ENCODE assay signal across 28 mouse cellular contexts in the genomic region with DNA sequence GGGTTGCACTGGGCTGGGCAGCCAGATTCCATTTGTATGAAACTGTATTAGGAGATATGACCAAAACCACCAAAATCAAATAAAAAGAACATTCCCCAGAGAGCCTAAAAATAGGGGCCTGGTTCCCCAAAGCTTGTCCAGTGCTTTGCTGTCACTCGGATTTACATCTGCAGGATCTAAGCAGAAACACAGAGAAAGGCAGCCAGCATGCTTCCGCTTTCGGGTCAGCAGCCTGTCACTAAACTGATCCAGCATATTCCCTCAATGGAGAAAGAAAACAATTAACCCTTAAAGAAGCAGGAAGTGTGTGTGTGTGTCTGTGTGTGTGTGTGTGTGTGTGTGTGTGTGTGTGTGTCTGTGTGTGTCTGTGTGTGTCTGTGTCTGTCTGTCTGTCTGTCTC.
DNase-seq lines count a peak whose midpoint lies in the region; ATAC-seq and TF ChIP-seq lines count a peak whose summit lies in the region.
"Had no signal": no experiment of that assay in that cellular context is flagged by ENCODE, and none has a peak within 500 bp of the region (broad histone marks: within the 10 kb centered on the region; RNA-seq: fewer than 3 reads in every experiment).

No protein-coding gene starts in this region.

- peak; percentile 12 for DNase-seq in hindbrain, postnatal 0 days (ENCODE audit: low spot score)
- peak; percentile 10 for DNase-seq in midbrain, embryonic 11.5 days (ENCODE audit: low spot score, missing footprints)
- no peak for DNase-seq in midbrain, embryonic 10.5 days (ENCODE audit: low spot score)
- DNase-seq in retina, postnatal 1 day = peak; percentile 30
- no peak for DNase-seq in ovary, postnatal 10 days (ENCODE audit: low spot score)
- DNase-seq in urinary bladder, adult 2 months (ENCODE audit: low spot score) = no peak
- DNase-seq: adrenal gland, postnatal 10 days; cerebellum, adult 11-12 months; cerebellum, adult 9-11 months; gastrocnemius, postnatal 14 days; heart, postnatal 4 days; kidney, adult 11 months; kidney, postnatal 14 days; lung, postnatal 4 days; right cerebral cortex, postnatal 25 days; thymus, adult 2 months; thymus, postnatal 36 days had no signal

- no peak overlapping the region for H3K27ac ChIP-seq in hindbrain, postnatal 0 days
- H3K27ac ChIP-seq in hindbrain, embryonic 13.5 days = no peak overlapping the region
- H3K27ac ChIP-seq in midbrain, embryonic 11.5 days (ENCODE audit: low read depth, low read length) = no peak overlapping the region
- no peak overlapping the region for H3K27ac ChIP-seq in midbrain, embryonic 10.5 days (replicated peaks)
- H3K27ac ChIP-seq: forebrain, embryonic 12.5 days; hindbrain, embryonic 14.5 days; limb, embryonic 13.5 days; neural tube, embryonic 13.5 days; stomach, postnatal 0 days had no signal

- H3K36me3 ChIP-seq in hindbrain, postnatal 0 days (ENCODE audit: insufficient read depth, low read length) = no peaks in the 10 kb centered on the region
- no peaks in the 10 kb centered on the region for H3K36me3 ChIP-seq in hindbrain, embryonic 13.5 days
- no peaks in the 10 kb centered on the region for H3K36me3 ChIP-seq in midbrain, embryonic 11.5 days (ENCODE audit: control insufficient read depth, insufficient read depth, low read length)
- H3K36me3 ChIP-seq in midbrain, embryonic 10.5 days = no peaks in the 10 kb centered on the region
- H3K36me3 ChIP-seq: forebrain, embryonic 12.5 days; limb, embryonic 13.5 days; neural tube, embryonic 13.5 days had no signal

- 31% methylated on average over 3 of the region's 3 CpGs for WGBS in hindbrain, postnatal 0 days
- WGBS in hindbrain, embryonic 13.5 days = 64% methylated on average over 3 of the region's 3 CpGs
- WGBS in midbrain, embryonic 11.5 days = 57% methylated on average over 3 of the region's 3 CpGs
- WGBS in midbrain, embryonic 10.5 days = 72% methylated on average over 3 of the region's 3 CpGs

- H3K4me2 ChIP-seq in hindbrain, postnatal 0 days (ENCODE audit: low read depth, low read length) = no peak overlapping the region
- no peak overlapping the region for H3K4me2 ChIP-seq in hindbrain, embryonic 13.5 days
- no peak overlapping the region for H3K4me2 ChIP-seq in midbrain, embryonic 11.5 days
- H3K4me2 ChIP-seq: forebrain, embryonic 12.5 days; heart, embryonic 11.5 days; hindbrain, embryonic 14.5 days; limb, embryonic 13.5 days; liver, embryonic 11.5 days; neural tube, embryonic 13.5 days had no signal

- no peak overlapping the region for H3K4me3 ChIP-seq in hindbrain, postnatal 0 days (ENCODE audit: low read length)
- no peak overlapping the region for H3K4me3 ChIP-seq in hindbrain, embryonic 13.5 days
- no peak overlapping the region for H3K4me3 ChIP-seq in midbrain, embryonic 11.5 days (ENCODE audit: low read depth, low read length)
- H3K4me3 ChIP-seq in midbrain, embryonic 10.5 days = no peak overlapping the region
- H3K4me3 ChIP-seq: erythroblast, embryonic 14.5 days; forebrain, embryonic 12.5 days; limb, embryonic 13.5 days; neural tube, embryonic 13.5 days had no signal

- H3K9ac ChIP-seq in hindbrain, postnatal 0 days (replicated peaks; ENCODE audit: low read length) = no peak overlapping the region
- no peak overlapping the region for H3K9ac ChIP-seq in hindbrain, embryonic 13.5 days
- H3K9ac ChIP-seq in midbrain, embryonic 11.5 days (ENCODE audit: low read length) = no peak overlapping the region
- H3K9ac ChIP-seq: forebrain, embryonic 12.5 days; hindbrain, embryonic 14.5 days; limb, embryonic 13.5 days; neural tube, embryonic 13.5 days had no signal

- no peaks in the 10 kb centered on the region for H3K4me1 ChIP-seq in hindbrain, postnatal 0 days (ENCODE audit: insufficient read depth, low read length)
- H3K4me1 ChIP-seq in hindbrain, embryonic 13.5 days (replicated peaks) = no peaks in the 10 kb centered on the region
- H3K4me1 ChIP-seq in midbrain, embryonic 11.5 days (ENCODE audit: control insufficient read depth, insufficient read depth, low read length) = no peaks in the 10 kb centered on the region
- H3K4me1 ChIP-seq in midbrain, embryonic 10.5 days = no peaks in the 10 kb centered on the region
- H3K4me1 ChIP-seq: forebrain, embryonic 12.5 days; limb, embryonic 13.5 days; neural tube, embryonic 13.5 days had no signal

- no peak for TF ChIP-seq CTCF in hindbrain, postnatal 0 days (IDR thresholded peaks at IDR 0.05; ENCODE audit: low read depth)

- H3K9me3 ChIP-seq in hindbrain, postnatal 0 days (ENCODE audit: low read length) = no peaks in the 10 kb centered on the region
- H3K9me3 ChIP-seq in hindbrain, embryonic 13.5 days = no peaks in the 10 kb centered on the region
- no peaks in the 10 kb centered on the region for H3K9me3 ChIP-seq in midbrain, embryonic 11.5 days (ENCODE audit: control insufficient read depth, low read length)
- no peaks in the 10 kb centered on the region for H3K9me3 ChIP-seq in midbrain, embryonic 10.5 days (replicated peaks)
- H3K9me3 ChIP-seq: forebrain, embryonic 12.5 days; limb, embryonic 13.5 days; neural tube, embryonic 13.5 days had no signal

- no peaks in the 10 kb centered on the region for H3K27me3 ChIP-seq in hindbrain, postnatal 0 days (ENCODE audit: insufficient read depth, low read length)
- no peaks in the 10 kb centered on the region for H3K27me3 ChIP-seq in hindbrain, embryonic 13.5 days
- H3K27me3 ChIP-seq in midbrain, embryonic 11.5 days (ENCODE audit: control insufficient read depth, insufficient read depth, low read length) = no peaks in the 10 kb centered on the region
- no peaks in the 10 kb centered on the region for H3K27me3 ChIP-seq in midbrain, embryonic 10.5 days (ENCODE audit: low read depth, poor library complexity, severe bottlenecking)
- H3K27me3 ChIP-seq: forebrain, embryonic 12.5 days; limb, embryonic 13.5 days; neural tube, embryonic 13.5 days had no signal

- ATAC-seq in hindbrain, postnatal 0 days = no peak
- ATAC-seq in hindbrain, embryonic 13.5 days (ENCODE audit: low FRiP score) = no peak
- no peak for ATAC-seq in midbrain, embryonic 11.5 days (ENCODE audit: low FRiP score)
- 0 out of 2 replicates have a peak, but pooled peaks have one; percentile 47 for ATAC-seq in common myeloid progenitor, adult 5-6 weeks (replicated peaks; ENCODE audit: low read depth, poor library complexity, severe bottlenecking)
- ATAC-seq: inflammation-experienced regulatory T-cells, adult 6 months had no signal

Comparison
In these comparisons a context has a peak if more than half of its experiments do, and no peak if none do; other contexts are left out.
1. DNase-seq: peak in hindbrain, postnatal 0 days (single experiment), midbrain, embryonic 11.5 days (single experiment) and retina, postnatal 1 day (single experiment); none in midbrain, embryonic 10.5 days (single experiment), ovary, postnatal 10 days (single experiment) and urinary bladder, adult 2 months (single experiment).